Mouse (Mus musculus) small intestine, adult 2 months (tissue): Measurements from ENCODE around the gene Ercc6l. TPM values are rescaled to one million over a fixed set of nuclear protein-coding genes. Genes with fewer than 3 reads are reported as not detected.
"Not testable (repeated sequence)": the region's sequence is repeated elsewhere in the genome, so short reads cannot be mapped to it uniquely, and the experiment has no call there.

Experiments
- H3K27ac ChIP-seq: fragments of 200-500 bp; 2 replicates; pipeline ENCODE4 v1.5.1; 2012; ENCODE audit warnings: low read depth, low read length, control low read depth, inconsistent platforms; ENCODE audit not compliant: insufficient read depth
- H3K27me3 ChIP-seq: fragments of 200-500 bp; 2 replicates; pipeline ENCODE4 v1.6.1; 2012; ENCODE audit warnings: mild to moderate bottlenecking, moderate library complexity, low read length, inconsistent platforms; ENCODE audit not compliant: control insufficient read depth, insufficient read depth
- H3K36me3 ChIP-seq: fragments of 200-500 bp; 2 replicates; pipeline ENCODE4 v1.6.1; 2012; ENCODE audit warnings: mild to moderate bottlenecking, low read length, control low read depth, inconsistent platforms; ENCODE audit not compliant: control insufficient read depth, insufficient read depth
- H3K4me1 ChIP-seq: fragments of 200-500 bp; 2 replicates; pipeline ENCODE4 v1.6.1; 2012; ENCODE audit warnings: low read length, inconsistent platforms, mixed read lengths; ENCODE audit not compliant: control insufficient read depth, insufficient read depth, insufficient read length
- H3K4me3 ChIP-seq: fragments of 200-500 bp; 2 replicates; pipeline ENCODE4 v1.5.1; 2012; ENCODE audit warnings: low read depth, mild to moderate bottlenecking, control low read depth, inconsistent platforms, low read length, moderate library complexity
- CTCF ChIP-seq: fragments of 200-500 bp; IDR thresholded peaks from 2 replicates; pipeline ENCODE4 v1.5.1; 2012; ENCODE audit warnings: low read depth, mild to moderate bottlenecking, control low read depth, inconsistent platforms, low read length, moderate library complexity, mixed read lengths; ENCODE audit not compliant: insufficient replicate concordance, insufficient read length; ENCODE audit errors: extremely low read depth
- POLR2A ChIP-seq: fragments of 200-500 bp; IDR thresholded peaks from 2 replicates; pipeline ENCODE4 v1.6.1; 2012; ENCODE audit warnings: low read depth, mild to moderate bottlenecking, control low read depth, inconsistent platforms, low read length, moderate library complexity
- WGBS: fragments of 180-500 bp; shearing (Covaris S2); methylation state at CpG from one replicate; pipeline ENCODE4 v1.1.7; 2018; 5-methylcytosine and 5-hydroxymethylcytosine counted together
- polyA plus RNA-seq: library from polyadenylated mRNA; depleted of rRNA; stranded (reverse); fragments of >200 nt; gene quantifications from 2 replicates; pipeline ENCODE4 v1.2.3, GENCODE M21; 2012

The Ercc6l gene
- polyA plus RNA-seq, 1 experiment, result 0.20 TPM

- 68% methylated on average over 2 of the region's 2 CpGs for WGBS
- H3K4me3 ChIP-seq, result no peak overlapping the region
- TF ChIP-seq POLR2A, result no peak
- peak; percentile 49; the same call in 1 of the 2 replicates for TF ChIP-seq CTCF
Measured at GRCm38 (mm10) chrX:102159778-102160177, 2.9 kb upstream of the Ercc6l start.

GRCm38 (mm10) chrX:102157423-102157791, 516 bp upstream of the Ercc6l start:
- H3K27ac ChIP-seq, result peak overlapping the region; percentile 78
- H3K4me3 ChIP-seq, result peak overlapping the region; percentile 66
- TF ChIP-seq POLR2A (no peak), CTCF (no peak)
- no peaks in the 10 kb centered on the region for H3K36me3 ChIP-seq
- H3K4me1 ChIP-seq, result no peaks in the 10 kb centered on the region
- H3K27me3 ChIP-seq, result no peaks in the 10 kb centered on the region
- WGBS, result 34% methylated on average over 5 of the region's 5 CpGs

More at GRCm38 (mm10) chrX:102159778-102160177, 2.9 kb upstream of the Ercc6l start:
- no peaks in the 10 kb centered on the region for H3K27me3 ChIP-seq
- no peak overlapping the region for H3K27ac ChIP-seq
- H3K36me3 ChIP-seq, result no peaks in the 10 kb centered on the region
- no peaks in the 10 kb centered on the region for H3K4me1 ChIP-seq

- 16% methylated on average over 1 of the region's 1 CpGs for WGBS
- H3K4me3 ChIP-seq, result no peak overlapping the region
- no peaks in the 10 kb centered on the region for H3K36me3 ChIP-seq
Measured at GRCm38 (mm10) chrX:102141157-102141556, 15.7 kb downstream of the Ercc6l start.

GRCm38 (mm10) chrX:102121321-102121720, 35.6 kb downstream of the Ercc6l start:
- peak overlapping the region; percentile 78; the same call in 1 of the 2 replicates for H3K27ac ChIP-seq
- 26% methylated on average over 2 of the region's 2 CpGs for WGBS
- H3K36me3 ChIP-seq, result peaks cover 14% of the 10 kb centered on the region
- no peak overlapping the region for H3K4me3 ChIP-seq
- no peak for TF ChIP-seq POLR2A
- no peak for TF ChIP-seq CTCF
- peaks cover 3% of the 10 kb centered on the region; the same call in 1 of the 2 replicates for H3K4me1 ChIP-seq
- H3K27me3 ChIP-seq, result no peaks in the 10 kb centered on the region

More at GRCm38 (mm10) chrX:102141157-102141556, 15.7 kb downstream of the Ercc6l start:
- no peak overlapping the region for H3K27ac ChIP-seq
- no peaks in the 10 kb centered on the region for H3K27me3 ChIP-seq
- TF ChIP-seq POLR2A, result no peak
- TF ChIP-seq CTCF, result no peak
- no peaks in the 10 kb centered on the region for H3K4me1 ChIP-seq

- peaks cover 3% of the 10 kb centered on the region for H3K36me3 ChIP-seq
- 10% methylated on average over 30 of the region's 30 CpGs for WGBS
Measured at GRCm38 (mm10) chrX:102119042-102119864, 37.6 kb downstream of the Ercc6l start, which contains the start of gene Pin4. TSS of gene Pin4 (plus strand) at chrX:102119447.

GRCm38 (mm10) chrX:102115676-102116075, 41.2 kb downstream of the Ercc6l start:
- no peaks in the 10 kb centered on the region for H3K27me3 ChIP-seq
- peaks cover 2% of the 10 kb centered on the region; the same call in 1 of the 2 replicates for H3K4me1 ChIP-seq
- H3K27ac ChIP-seq, result no peak overlapping the region
- H3K4me3 ChIP-seq, result no peak overlapping the region
- no peaks in the 10 kb centered on the region for H3K36me3 ChIP-seq
- no peak for TF ChIP-seq POLR2A
- no peak for TF ChIP-seq CTCF
- WGBS, result 47% methylated on average over 4 of the region's 4 CpGs

More at GRCm38 (mm10) chrX:102119042-102119864, 37.6 kb downstream of the Ercc6l start, which contains the start of gene Pin4:
- no peaks in the 10 kb centered on the region for H3K27me3 ChIP-seq
- H3K27ac ChIP-seq, result peak within 1 kb of the TSS; percentile 78
- H3K4me3 ChIP-seq, result peak within 1 kb of the TSS; percentile 100
- H3K4me1 ChIP-seq, result peaks cover 3% of the 10 kb centered on the region; the same call in 1 of the 2 replicates
- TF ChIP-seq POLR2A, result peak; percentile 42; the same call in 1 of the 2 replicates
- no peak for TF ChIP-seq CTCF

- H3K27me3 ChIP-seq, H3K36me3 ChIP-seq, H3K4me3 ChIP-seq, H3K27ac ChIP-seq, H3K4me1 ChIP-seq: not testable (repeated sequence)
- 71% methylated on average over 5 of the region's 5 CpGs for WGBS
Measured at GRCm38 (mm10) chrX:102109349-102109748, 47.5 kb downstream of the Ercc6l start.

GRCm38 (mm10) chrX:102103830-102104229, 53.1 kb downstream of the Ercc6l start:
- 63% methylated on average over 2 of the region's 2 CpGs for WGBS
- not testable (repeated sequence) for H3K27ac ChIP-seq, H3K4me1 ChIP-seq, H3K27me3 ChIP-seq, H3K4me3 ChIP-seq, H3K36me3 ChIP-seq
